Mouse (Mus musculus): ENCODE data around the gene Rgs7. TPM values are rescaled to one million over a fixed set of nuclear protein-coding genes. Genes with fewer than 3 reads are reported as not detected.

Rgs7 gene
- polyA plus RNA-seq, 1 experiment from 2014 or later, result 49.4 TPM

DNA sequence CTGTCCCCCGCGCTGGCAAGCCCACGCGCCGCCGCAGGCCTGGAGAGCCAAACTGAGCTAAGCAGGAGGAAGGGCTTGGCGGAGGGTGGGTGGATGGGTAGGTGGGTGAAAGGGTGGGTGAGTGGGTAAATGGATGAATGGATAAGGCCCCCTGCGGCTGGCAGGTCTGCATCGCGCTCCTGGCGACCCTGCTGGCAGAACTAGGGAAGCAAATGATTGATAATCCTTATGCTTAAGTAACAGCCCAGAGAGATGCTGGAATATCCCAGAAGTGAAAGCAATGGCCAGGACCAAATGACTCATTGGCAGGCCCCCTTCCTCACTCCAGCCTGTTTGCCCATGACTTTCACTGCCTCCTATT lies 363 bp upstream of the Rgs7 start:
- peak; percentile 28 for DNase-seq (ENCODE audit: low spot score)
- Histone ChIP-seq H3K27ac (peak overlapping the region; percentile 93), H3K9me3 (ENCODE audit: control insufficient read depth, low read length) (no peaks in the 10 kb centered on the region), H3K27me3 (ENCODE audit: control insufficient read depth, insufficient read depth, low read length) (no peaks in the 10 kb centered on the region), H3K4me1 (replicated peaks; ENCODE audit: control insufficient read depth, insufficient read depth, low read length) (peaks cover 20% of the 10 kb centered on the region), H3K4me2 (replicated peaks) (peak overlapping the region; percentile 72), H3K36me3 (replicated peaks; ENCODE audit: control insufficient read depth, insufficient read depth) (no peaks in the 10 kb centered on the region), H3K4me3 (replicated peaks; ENCODE audit: low read length) (peak overlapping the region; percentile 94), H3K9ac (peak overlapping the region; percentile 90)
- peak; percentile 86 for ATAC-seq (ENCODE audit: low FRiP score)
- 1% methylated on average over 11 of the region's 11 CpGs for WGBS

DNA sequence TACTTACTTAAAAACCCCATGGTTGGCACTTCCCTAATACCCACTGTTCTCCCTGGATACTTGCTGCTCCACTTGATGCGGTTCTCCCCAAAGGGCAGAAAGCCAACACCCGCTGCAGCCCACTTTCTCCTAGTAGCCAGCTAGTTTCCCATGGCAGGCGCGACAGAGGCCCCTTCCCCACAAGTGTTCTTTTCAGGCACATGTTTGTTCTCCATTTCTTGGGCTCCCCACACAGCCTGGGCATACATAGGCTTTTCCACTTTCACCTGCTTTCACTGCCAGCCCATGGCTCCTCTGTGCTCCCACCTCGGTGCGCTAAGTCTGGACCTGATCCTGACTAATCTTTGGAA lies 814 bp downstream of the Rgs7 start:
- ATAC-seq (ENCODE audit: low FRiP score) (peak; percentile 19), DNase-seq (ENCODE audit: low spot score) (no peak)
- peak overlapping the region; percentile 72 for H3K4me2 ChIP-seq (replicated peaks)
- H3K9me3 ChIP-seq (ENCODE audit: control insufficient read depth, low read length), result no peaks in the 10 kb centered on the region
- H3K27me3 ChIP-seq (ENCODE audit: control insufficient read depth, insufficient read depth, low read length), result no peaks in the 10 kb centered on the region
- H3K4me3 ChIP-seq (replicated peaks; ENCODE audit: low read length), result peak overlapping the region; percentile 94
- peak overlapping the region; percentile 93 for H3K27ac ChIP-seq
- 11% methylated on average over 6 of the region's 6 CpGs for WGBS
- peak overlapping the region; percentile 90 for H3K9ac ChIP-seq
- H3K36me3 ChIP-seq (replicated peaks; ENCODE audit: control insufficient read depth, insufficient read depth), result no peaks in the 10 kb centered on the region
- peaks cover 20% of the 10 kb centered on the region for H3K4me1 ChIP-seq (replicated peaks; ENCODE audit: control insufficient read depth, insufficient read depth, low read length)

DNA sequence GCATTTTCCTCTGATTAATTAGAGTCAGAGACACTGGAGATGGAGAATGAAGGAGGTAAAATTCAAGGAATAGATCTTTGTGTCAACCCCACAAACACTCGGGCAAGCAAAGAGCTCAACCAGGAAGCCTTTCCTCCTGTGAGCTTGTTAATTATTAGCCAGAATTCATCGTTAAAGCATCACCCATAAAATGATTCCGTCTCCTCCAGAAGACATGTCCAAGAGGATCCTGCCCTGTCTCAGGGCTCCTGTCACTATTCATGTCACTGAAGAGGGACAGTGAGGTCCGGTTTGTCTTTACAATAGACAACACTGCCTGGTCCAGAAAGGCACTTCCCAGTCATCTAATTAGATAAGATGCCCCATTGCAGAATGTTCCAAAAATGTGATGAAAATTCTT lies 7.2 kb downstream of the Rgs7 start:
- ATAC-seq (ENCODE audit: low FRiP score), result no peak
- 42% methylated on average over 4 of the region's 4 CpGs for WGBS
- H3K9ac ChIP-seq, result no peak overlapping the region
- no peaks in the 10 kb centered on the region for H3K27me3 ChIP-seq (ENCODE audit: control insufficient read depth, insufficient read depth, low read length)
- no peaks in the 10 kb centered on the region for H3K9me3 ChIP-seq (ENCODE audit: control insufficient read depth, low read length)
- no peak overlapping the region for H3K4me2 ChIP-seq (replicated peaks)
- H3K4me1 ChIP-seq (replicated peaks; ENCODE audit: control insufficient read depth, insufficient read depth, low read length), result 0 out of 2 replicates have a peak, but pooled peaks cover 12% of the 10 kb centered on the region
- DNase-seq (ENCODE audit: low spot score), result no peak
- no peak overlapping the region for H3K4me3 ChIP-seq (replicated peaks; ENCODE audit: low read length)
- no peaks in the 10 kb centered on the region for H3K36me3 ChIP-seq (replicated peaks; ENCODE audit: control insufficient read depth, insufficient read depth)
- no peak overlapping the region for H3K27ac ChIP-seq

DNA sequence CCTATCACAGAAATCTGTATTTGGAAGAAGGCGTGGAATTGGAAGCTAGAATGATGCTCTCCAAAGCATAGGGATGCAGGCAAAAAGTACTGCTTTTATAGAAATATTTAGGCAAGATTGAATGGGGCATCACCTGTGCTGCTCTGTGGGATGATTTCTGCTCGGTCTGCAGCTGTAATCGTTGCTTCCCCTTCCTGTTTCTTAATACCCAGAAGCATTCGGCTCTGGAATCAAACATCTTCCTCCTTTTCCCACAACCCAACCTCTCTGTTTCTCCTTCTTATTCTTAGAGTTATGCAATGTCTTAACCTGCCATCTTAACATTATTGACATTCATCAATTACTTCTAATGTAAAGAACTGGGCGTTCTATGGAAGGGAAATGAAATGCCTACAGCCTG lies 19.2 kb downstream of the Rgs7 start:
- WGBS, result 90% methylated on average over 5 of the region's 5 CpGs
- Histone ChIP-seq H3K27ac (no peak overlapping the region), H3K4me3 (replicated peaks; ENCODE audit: low read length) (no peak overlapping the region), H3K4me1 (replicated peaks; ENCODE audit: control insufficient read depth, insufficient read depth, low read length) (no peaks in the 10 kb centered on the region), H3K27me3 (ENCODE audit: control insufficient read depth, insufficient read depth, low read length) (no peaks in the 10 kb centered on the region), H3K9ac (no peak overlapping the region), H3K9me3 (ENCODE audit: control insufficient read depth, low read length) (no peaks in the 10 kb centered on the region), H3K4me2 (replicated peaks) (no peak overlapping the region), H3K36me3 (replicated peaks; ENCODE audit: control insufficient read depth, insufficient read depth) (no peaks in the 10 kb centered on the region)
- ATAC-seq (ENCODE audit: low FRiP score), result no peak
- no peak for DNase-seq (ENCODE audit: low spot score)

DNA sequence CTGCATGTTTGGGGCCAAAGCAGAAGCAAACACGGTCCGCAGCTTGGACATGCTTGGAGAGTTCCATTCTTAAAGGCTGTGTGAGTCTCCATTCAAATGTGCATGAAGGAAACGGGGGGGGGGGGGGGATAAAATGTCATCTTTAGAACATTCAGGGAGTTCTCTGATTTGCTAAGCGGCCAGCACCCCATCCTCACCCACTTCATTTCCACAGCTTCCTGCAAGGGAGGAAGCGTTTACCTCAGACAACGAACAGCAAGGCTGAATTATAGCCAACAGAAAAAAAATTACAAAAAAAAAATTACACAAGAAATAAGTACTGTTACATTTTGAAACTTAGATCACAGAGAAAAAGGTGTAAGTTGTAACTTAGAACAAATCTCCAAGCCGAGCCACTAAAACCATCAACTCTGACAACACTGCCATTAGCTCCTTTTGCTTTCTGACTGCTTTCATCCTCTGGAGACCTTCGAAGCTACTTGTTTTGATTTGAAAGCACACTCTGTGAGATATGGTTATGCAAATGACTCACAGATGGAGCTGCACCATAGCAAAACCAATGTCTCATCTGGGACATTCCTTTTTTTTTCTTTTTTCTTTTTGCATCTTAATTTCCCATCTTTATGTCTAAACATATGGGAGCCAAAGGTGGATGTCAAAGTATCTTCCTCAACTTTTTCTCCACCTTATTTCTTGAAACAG lies 23.1 kb downstream of the Rgs7 start:
- H3K4me1 ChIP-seq (replicated peaks; ENCODE audit: control insufficient read depth, insufficient read depth, low read length), result no peaks in the 10 kb centered on the region
- ATAC-seq (ENCODE audit: low FRiP score) (no peak), DNase-seq (ENCODE audit: low spot score) (no peak)
- H3K9ac ChIP-seq, result no peak overlapping the region
- WGBS, result 41% methylated on average over 8 of the region's 8 CpGs
- H3K9me3 ChIP-seq (ENCODE audit: control insufficient read depth, low read length), result no peaks in the 10 kb centered on the region
- no peaks in the 10 kb centered on the region for H3K27me3 ChIP-seq (ENCODE audit: control insufficient read depth, insufficient read depth, low read length)
- H3K4me3 ChIP-seq (replicated peaks; ENCODE audit: low read length), result no peak overlapping the region
- H3K27ac ChIP-seq, result no peak overlapping the region
- H3K4me2 ChIP-seq (replicated peaks), result no peak overlapping the region
- H3K36me3 ChIP-seq (replicated peaks; ENCODE audit: control insufficient read depth, insufficient read depth), result 0 out of 2 replicates have a peak, but pooled peaks cover 5% of the 10 kb centered on the region

DNA sequence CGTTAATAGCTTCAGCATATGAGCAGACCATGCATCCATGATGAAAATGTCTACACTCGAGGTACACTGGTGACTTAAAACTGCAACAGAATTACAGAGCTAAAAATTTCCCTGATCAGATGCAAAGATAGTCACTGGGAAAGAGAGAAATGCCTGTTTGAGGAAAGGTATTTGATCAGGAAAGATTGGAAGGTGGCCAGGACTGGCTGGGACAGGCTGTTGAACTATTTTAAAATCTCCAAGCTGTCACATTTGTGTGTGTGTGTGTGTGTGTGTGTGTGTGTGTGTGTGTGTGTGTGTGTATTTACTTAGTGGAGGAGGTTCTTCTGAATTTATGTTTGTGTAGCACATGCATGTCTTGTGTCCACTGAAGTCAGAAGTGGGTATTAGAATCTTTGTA lies 27.7 kb downstream of the Rgs7 start:
- no peaks in the 10 kb centered on the region for H3K9me3 ChIP-seq (ENCODE audit: control insufficient read depth, low read length)
- 86% methylated on average over 2 of the region's 2 CpGs for WGBS
- 0 out of 2 replicates have a peak, but pooled peaks cover 5% of the 10 kb centered on the region for H3K36me3 ChIP-seq (replicated peaks; ENCODE audit: control insufficient read depth, insufficient read depth)
- no peak for ATAC-seq (ENCODE audit: low FRiP score)
- no peak for DNase-seq (ENCODE audit: low spot score)
- H3K9ac ChIP-seq, result no peak overlapping the region
- no peaks in the 10 kb centered on the region for H3K27me3 ChIP-seq (ENCODE audit: control insufficient read depth, insufficient read depth, low read length)
- no peak overlapping the region for H3K4me3 ChIP-seq (replicated peaks; ENCODE audit: low read length)
- H3K4me1 ChIP-seq (replicated peaks; ENCODE audit: control insufficient read depth, insufficient read depth, low read length), result no peaks in the 10 kb centered on the region
- H3K27ac ChIP-seq, result no peak overlapping the region
- H3K4me2 ChIP-seq (replicated peaks), result no peak overlapping the region

DNA sequence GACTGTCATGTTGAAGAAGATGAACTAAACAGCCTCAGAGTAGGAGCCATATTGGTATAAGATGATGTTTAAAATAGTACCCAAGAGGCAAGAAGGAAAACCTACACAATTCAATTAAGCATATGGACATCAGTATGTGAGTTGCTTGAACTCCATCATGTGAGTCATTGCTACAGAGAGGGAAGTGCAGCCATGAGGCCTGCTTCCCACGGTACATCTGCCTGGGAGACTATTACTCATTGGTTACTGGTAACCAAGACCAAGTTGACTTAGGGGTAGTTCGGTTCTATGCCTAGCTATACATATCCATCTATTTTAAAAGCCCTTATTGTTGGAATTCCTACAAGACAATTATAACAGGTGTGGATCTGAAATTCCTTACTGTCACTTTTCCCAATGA lies 29.9 kb downstream of the Rgs7 start:
- Histone ChIP-seq H3K9ac (no peak overlapping the region), H3K36me3 (replicated peaks; ENCODE audit: control insufficient read depth, insufficient read depth) (0 out of 2 replicates have a peak, but pooled peaks cover 5% of the 10 kb centered on the region), H3K27ac (no peak overlapping the region), H3K9me3 (ENCODE audit: control insufficient read depth, low read length) (no peaks in the 10 kb centered on the region), H3K4me1 (replicated peaks; ENCODE audit: control insufficient read depth, insufficient read depth, low read length) (no peaks in the 10 kb centered on the region), H3K27me3 (ENCODE audit: control insufficient read depth, insufficient read depth, low read length) (no peaks in the 10 kb centered on the region), H3K4me2 (replicated peaks) (no peak overlapping the region), H3K4me3 (replicated peaks; ENCODE audit: low read length) (no peak overlapping the region)
- WGBS, result 94% methylated on average over 2 of the region's 2 CpGs
- ATAC-seq (ENCODE audit: low FRiP score), result no peak
- no peak for DNase-seq (ENCODE audit: low spot score)

DNA sequence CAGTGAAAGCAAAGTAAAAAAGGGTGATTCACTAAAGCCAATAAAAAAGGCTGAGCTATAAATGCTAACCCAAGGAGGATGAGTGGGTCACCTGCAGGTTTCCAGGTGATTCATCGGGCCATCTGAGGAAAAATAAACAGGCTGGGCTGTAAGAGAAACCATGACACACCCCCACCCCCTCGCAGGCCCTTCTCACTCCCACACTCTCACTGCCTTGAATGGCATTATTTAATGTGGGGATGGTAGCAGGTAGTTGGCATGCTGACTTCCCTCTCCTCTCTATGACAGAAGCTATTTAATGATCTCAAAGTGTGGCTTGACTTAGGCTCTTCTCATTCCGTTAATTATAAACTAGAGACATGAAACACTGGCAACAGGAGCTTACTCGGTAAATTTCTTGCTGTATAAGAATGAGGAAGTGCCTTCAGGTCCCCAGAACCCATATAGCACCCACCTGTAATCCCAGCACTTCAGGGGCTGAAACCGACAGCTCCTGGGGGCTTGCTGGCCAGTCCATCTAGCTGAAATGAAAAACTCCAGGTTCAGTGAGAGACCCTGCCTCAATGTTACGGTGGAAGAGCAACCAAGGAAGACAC lies 38.2 kb downstream of the Rgs7 start:
- no peak for DNase-seq (ENCODE audit: low spot score)
- no peak overlapping the region for H3K4me2 ChIP-seq (replicated peaks)
- H3K27ac ChIP-seq, result no peak overlapping the region
- H3K9ac ChIP-seq, result no peak overlapping the region
- no peak for ATAC-seq (ENCODE audit: low FRiP score)
- no peaks in the 10 kb centered on the region for H3K27me3 ChIP-seq (ENCODE audit: control insufficient read depth, insufficient read depth, low read length)
- H3K4me3 ChIP-seq (replicated peaks; ENCODE audit: low read length), result no peak overlapping the region
- no peaks in the 10 kb centered on the region for H3K36me3 ChIP-seq (replicated peaks; ENCODE audit: control insufficient read depth, insufficient read depth)
- H3K9me3 ChIP-seq (ENCODE audit: control insufficient read depth, low read length), result no peaks in the 10 kb centered on the region
- 83% methylated on average over 6 of the region's 6 CpGs for WGBS
- no peaks in the 10 kb centered on the region for H3K4me1 ChIP-seq (replicated peaks; ENCODE audit: control insufficient read depth, insufficient read depth, low read length)

DNA sequence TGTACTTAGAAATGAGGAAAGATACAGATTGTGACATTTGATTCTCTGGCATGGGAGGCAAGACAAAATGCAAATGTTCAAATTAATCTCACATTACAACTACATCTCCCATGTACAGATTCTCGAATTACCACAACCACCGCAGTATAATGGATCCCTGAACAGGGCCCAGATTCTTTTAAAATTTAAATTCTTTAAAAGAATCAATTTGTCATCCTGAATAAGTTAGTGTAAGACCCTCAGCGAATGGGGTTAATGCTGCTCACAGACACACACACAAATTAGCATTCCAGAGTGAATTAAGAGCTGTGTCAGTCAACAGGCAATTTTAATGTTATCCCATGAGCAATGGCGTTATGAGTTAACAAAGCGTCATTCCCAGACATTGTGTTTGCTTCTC lies 44.3 kb downstream of the Rgs7 start:
- Histone ChIP-seq H3K27me3 (ENCODE audit: control insufficient read depth, insufficient read depth, low read length) (no peaks in the 10 kb centered on the region), H3K27ac (no peak overlapping the region), H3K9ac (no peak overlapping the region), H3K4me3 (replicated peaks; ENCODE audit: low read length) (no peak overlapping the region), H3K36me3 (replicated peaks; ENCODE audit: control insufficient read depth, insufficient read depth) (no peaks in the 10 kb centered on the region), H3K4me2 (replicated peaks) (no peak overlapping the region), H3K9me3 (ENCODE audit: control insufficient read depth, low read length) (no peaks in the 10 kb centered on the region), H3K4me1 (replicated peaks; ENCODE audit: control insufficient read depth, insufficient read depth, low read length) (no peaks in the 10 kb centered on the region)
- DNase-seq (ENCODE audit: low spot score), result no peak
- WGBS, result 45% methylated on average over 5 of the region's 5 CpGs
- no peak for ATAC-seq (ENCODE audit: low FRiP score)
